Mouse (Mus musculus) cerebellum, adult (tissue): Measurements from ENCODE around the gene Traf3ip3.

Experiments used
- ATAC-seq: cut with Nextera tagmentation; 2 replicates; pipeline ENCODE4 v1.9.2; 2017; ENCODE audit warnings: mild to moderate bottlenecking, moderate library complexity, mixed read lengths; ENCODE audit not compliant: insufficient number of reproducible peaks, low FRiP score, low TSS enrichment

The Traf3ip3 gene

DNA sequence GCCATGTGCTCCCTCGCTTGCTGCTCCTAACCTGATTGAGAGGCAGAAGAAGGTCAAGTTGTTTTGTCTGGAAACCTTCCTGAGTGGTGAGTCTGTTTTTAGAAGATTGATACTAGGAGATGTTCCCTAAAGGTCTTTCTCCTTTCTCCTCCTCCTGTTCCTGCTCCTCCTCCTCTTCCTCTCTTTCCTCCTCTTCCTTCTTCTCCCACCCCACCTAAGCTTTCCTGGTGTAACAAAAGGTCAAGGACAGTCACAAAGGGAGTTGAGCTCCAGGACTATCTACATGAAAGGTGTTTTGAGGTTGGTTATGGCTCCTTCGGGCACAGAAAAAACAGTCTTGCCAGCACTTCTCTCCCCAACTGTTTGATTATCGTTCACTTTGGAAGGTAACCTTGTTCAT is 33.8 kb downstream of the Traf3ip3 start, which contains the start of gene A130010J15Rik:
Gene A130010J15Rik (plus strand): TSS at position 301 of the 400 bp plus-strand sequence.
- ATAC-seq, result no peak

- ATAC-seq, result no peak
Observed at GRCm38 (mm10) chr1:193160317-193161032, 41.0 kb downstream of the Traf3ip3 start.

- no peak for ATAC-seq
Observed at GRCm38 (mm10) chr1:193159613-193160012, 41.9 kb downstream of the Traf3ip3 start.

GRCm38 (mm10) chr1:193159163-193159562 is 42.3 kb downstream of the Traf3ip3 start:
- ATAC-seq, result no peak

GRCm38 (mm10) chr1:193157111-193157492 is 44.4 kb downstream of the Traf3ip3 start:
- no peak for ATAC-seq

DNA sequence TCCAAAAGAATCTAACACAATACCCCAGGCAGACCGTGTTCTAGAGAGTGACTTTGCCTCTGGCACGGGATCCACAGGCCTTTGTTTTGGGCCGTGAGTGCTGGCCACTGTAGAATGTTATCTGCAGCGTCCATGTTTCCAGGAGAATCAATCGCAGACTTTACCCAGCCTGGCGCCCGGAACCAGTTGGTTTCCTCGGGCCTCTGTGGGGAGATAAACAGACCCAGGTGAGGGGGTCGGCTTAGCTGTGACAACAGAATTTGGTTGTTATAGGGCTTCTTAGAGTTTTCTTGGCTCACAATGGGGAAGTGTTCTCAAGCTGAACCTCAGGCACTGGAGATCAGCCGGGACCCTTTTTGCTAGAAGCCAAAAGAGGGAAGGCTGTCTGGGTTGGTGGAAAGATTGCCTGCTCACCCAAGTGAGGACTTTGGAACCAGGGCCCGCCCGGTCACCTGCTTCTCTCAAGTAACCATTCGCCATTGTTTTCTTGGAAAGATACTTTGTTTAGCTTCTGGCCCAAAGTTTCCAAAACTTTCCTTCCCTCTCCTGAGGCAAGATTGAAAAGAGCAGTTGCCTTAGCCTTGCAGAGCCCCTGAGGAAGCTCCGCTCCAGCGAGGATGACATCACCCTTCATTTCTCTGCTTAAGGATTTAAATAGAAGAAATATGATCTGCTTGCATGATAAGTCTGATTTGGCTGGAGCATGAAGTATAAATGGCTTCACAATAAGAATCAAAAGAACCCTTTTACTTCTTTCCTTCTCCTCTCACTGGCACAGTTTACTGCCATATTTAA is 45.0 kb downstream of the Traf3ip3 start:
- no peak for ATAC-seq

GRCm38 (mm10) chr1:193153561-193153960 is 47.9 kb downstream of the Traf3ip3 start:
- no peak for ATAC-seq

DNA sequence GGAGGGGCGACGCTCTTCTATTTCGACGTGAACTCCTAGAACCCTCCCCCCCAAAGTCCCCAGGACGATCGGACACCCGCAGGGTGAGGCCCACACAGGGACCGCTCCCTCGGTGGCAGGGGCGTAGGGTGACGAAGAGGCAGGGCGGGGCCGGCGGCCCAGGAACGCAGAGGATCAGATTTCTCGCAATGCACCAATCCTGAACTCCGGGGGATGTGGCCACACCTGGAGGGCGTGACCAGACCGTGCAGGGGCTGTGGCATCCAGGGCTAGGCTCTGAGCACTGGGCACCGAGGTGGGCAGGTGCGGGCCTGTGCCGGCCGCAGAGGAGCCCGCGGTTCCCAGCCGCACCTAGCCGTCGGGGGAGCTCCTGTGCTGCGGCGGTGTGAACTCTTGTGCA is 48.6 kb downstream of the Traf3ip3 start, which contains the start of gene Irf6:
Gene Irf6 (plus strand): TSS at position 240 of the 400 bp plus-strand sequence.
- ATAC-seq, result no peak

DNA sequence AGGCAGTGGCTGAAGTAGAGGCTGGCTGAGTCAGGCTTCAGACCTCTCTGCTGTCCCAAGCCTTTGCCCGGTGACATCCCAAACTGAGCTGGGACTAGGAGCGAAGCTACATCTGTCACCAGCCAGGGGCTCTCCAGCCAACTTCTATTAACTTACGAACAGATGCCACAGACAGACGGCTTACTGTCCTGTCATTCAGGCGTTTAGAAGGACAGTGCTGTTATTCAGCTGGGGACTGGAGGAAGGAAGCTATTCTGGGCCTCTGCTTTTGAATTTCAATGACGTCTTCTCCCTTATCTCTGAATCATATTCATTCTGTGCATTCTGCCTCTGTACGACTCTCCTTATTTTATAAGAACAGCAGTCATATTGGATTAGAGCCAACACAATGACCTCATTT is 50.4 kb downstream of the Traf3ip3 start:
- ATAC-seq, result no peak

GRCm38 (mm10) chr1:193149231-193149630 is 52.3 kb downstream of the Traf3ip3 start:
- ATAC-seq, result no peak

DNA sequence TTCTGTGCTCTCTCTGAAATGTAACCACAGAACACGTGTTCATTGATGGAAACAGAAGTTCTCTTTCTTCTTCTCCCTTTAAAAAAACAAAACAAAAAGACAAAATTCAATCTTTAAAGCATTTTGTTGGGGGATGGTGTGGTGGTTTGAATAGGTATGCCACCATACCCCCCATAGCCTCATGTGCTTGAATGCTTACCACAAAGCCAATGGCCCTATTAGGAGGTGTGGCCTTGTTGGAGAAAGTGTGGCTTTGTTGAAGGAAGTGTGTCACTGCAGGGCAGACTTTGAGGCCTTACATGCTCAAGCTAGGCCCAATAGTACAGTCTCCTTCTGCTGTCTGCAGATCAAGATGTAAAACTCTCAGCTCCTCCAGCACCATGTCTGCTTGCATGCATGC is 55.1 kb downstream of the Traf3ip3 start:
- ATAC-seq, result no peak

DNA sequence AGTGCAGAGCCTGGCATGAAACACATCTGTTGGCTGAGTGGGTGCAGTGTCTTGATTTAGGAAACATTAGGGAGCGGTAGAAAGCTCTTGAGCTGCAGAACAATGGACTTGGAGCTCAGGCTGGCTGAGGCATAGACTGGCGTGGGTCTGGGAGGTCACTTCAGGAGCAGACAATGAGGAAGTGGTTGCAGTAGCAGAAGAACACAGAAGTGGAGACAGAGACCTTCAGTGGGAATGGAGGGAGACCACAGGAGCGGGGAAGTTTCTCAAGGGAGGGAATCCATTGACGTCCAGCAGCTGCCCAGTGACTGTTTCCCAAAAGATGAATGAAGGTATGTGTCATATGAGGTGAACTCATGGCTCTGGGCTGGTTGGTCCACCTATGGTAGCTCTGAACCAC is 56.4 kb downstream of the Traf3ip3 start:
- ATAC-seq, result no peak

GRCm38 (mm10) chr1:193144516-193144915 is 57.0 kb downstream of the Traf3ip3 start:
- no peak for ATAC-seq

GRCm38 (mm10) chr1:193142517-193143062 is 58.9 kb downstream of the Traf3ip3 start:
- ATAC-seq, result no peak

- ATAC-seq, result no peak
Observed at GRCm38 (mm10) chr1:193141118-193141517, 60.4 kb downstream of the Traf3ip3 start.

GRCm38 (mm10) chr1:193138669-193139068 is 62.8 kb downstream of the Traf3ip3 start:
- ATAC-seq, result no peak

DNA sequence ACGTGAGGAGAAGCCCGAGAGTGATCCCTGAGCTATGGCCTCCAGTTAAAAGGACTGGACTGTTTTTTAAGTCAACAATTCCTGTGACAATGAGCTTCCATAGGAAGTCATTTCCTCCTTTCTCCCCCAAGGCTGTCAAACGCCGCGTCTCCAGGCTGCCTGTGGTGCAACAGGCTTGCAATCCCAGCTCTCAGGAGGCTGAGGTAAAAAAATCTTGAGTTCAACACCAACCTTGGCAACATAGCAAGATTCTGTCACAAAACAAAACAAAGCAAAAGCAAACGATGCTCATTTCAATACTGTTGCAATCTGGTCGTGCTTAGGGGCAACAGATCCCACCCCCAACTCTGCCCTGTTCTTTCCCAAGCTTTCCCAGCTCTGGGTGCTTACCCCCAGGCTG is 63.4 kb downstream of the Traf3ip3 start:
- no peak for ATAC-seq

GRCm38 (mm10) chr1:193133726-193134125 is 67.8 kb downstream of the Traf3ip3 start:
- ATAC-seq, result no peak

- no peak for ATAC-seq
Observed at GRCm38 (mm10) chr1:193132385-193132784, 69.1 kb downstream of the Traf3ip3 start.

DNA sequence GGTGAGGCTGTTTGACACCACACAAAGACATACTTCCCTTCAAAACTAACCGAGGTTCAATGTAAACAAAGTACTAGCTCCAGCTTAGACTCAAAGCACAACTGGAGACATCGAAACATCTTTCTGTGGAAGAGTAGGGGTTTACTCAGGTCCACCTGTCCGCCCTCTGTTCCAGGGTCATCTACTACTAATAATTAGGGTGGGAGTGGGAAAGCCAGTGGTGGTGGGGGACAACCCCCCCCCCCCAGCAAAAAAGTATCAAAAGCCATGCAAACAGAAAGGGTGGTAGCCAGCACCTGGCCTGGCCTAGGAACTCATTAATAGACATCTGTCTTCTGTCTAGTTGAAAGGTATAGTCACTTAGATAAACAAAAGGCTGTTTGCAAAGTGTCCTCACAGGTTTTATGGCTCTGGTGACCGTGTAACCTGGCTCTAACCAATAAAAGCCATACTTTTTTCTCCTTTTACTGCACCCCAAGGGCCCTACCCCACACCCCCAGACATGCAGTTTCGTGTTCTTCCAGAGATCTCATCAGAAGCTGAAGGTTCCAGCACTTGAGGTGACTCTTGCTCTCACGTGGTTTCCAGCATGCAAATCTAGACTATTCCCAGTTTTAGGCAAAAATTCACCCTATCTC is 70.1 kb downstream of the Traf3ip3 start:
- no peak for ATAC-seq

- ATAC-seq, result 0 out of 2 replicates have a peak, but pooled peaks have one; percentile 8
Observed at GRCm38 (mm10) chr1:193130839-193131238, 70.7 kb downstream of the Traf3ip3 start.
